Mouse (Mus musculus) stomach, embryonic 16.5 days (tissue): ENCODE measurements around the gene Mgat4a. TPM values are rescaled to one million over a fixed set of nuclear protein-coding genes. Genes with fewer than 3 reads are reported as not detected.
A peak's percentile ranks its signal among the peaks of the same experiment; 100 is the strongest.

Experiments used
- ATAC-seq: fragments of 200-750 bp; cut with Nextera tagmentation; 2 replicates; pipeline ENCODE4 v1.8.0; 2017; ENCODE audit warnings: moderate number of reproducible peaks, moderate TSS enrichment; ENCODE audit not compliant: insufficient read depth, low FRiP score
- H3K27ac ChIP-seq: fragments of 300-500 bp; sonication (generic); 2 replicates; pipeline ENCODE4 v1.5.1; 2014; ENCODE audit warnings: low read length
- H3K27me3 ChIP-seq: fragments of 300-500 bp; sonication (generic); 2 replicates; pipeline ENCODE4 v1.6.1; 2014; ENCODE audit warnings: low read length, control low read depth, mixed read lengths; ENCODE audit not compliant: control insufficient read depth, insufficient read depth
- H3K36me3 ChIP-seq: fragments of 300-500 bp; sonication (generic); 2 replicates; pipeline ENCODE4 v1.6.1; 2014; ENCODE audit warnings: low read length; ENCODE audit not compliant: control insufficient read depth, insufficient read depth
- H3K4me1 ChIP-seq: fragments of 300-500 bp; sonication (generic); 2 replicates; pipeline ENCODE4 v1.6.1; 2014; ENCODE audit warnings: low read length, control low read depth, mixed read lengths; ENCODE audit not compliant: control insufficient read depth, insufficient read depth
- H3K4me2 ChIP-seq: fragments of 300-500 bp; sonication (generic); 2 replicates; pipeline ENCODE4 v1.6.1; 2014; ENCODE audit warnings: low read depth, low read length, mixed read lengths
- H3K4me3 ChIP-seq: fragments of 300-500 bp; sonication (generic); replicated peaks from 2 replicates; pipeline ENCODE4 v1.5.1; 2014; ENCODE audit warnings: mild to moderate bottlenecking, low read length
- H3K9ac ChIP-seq: fragments of 300-500 bp; sonication (generic); 2 replicates; pipeline ENCODE4 v1.6.1; 2014; ENCODE audit warnings: low read length
- H3K9me3 ChIP-seq: fragments of 300-500 bp; sonication (generic); replicated peaks from 2 replicates; pipeline ENCODE4 v1.6.1; 2016; ENCODE audit warnings: low read length, control low read depth; ENCODE audit not compliant: control insufficient read depth
- WGBS: fragments of 180-500 bp; shearing (Covaris S2); extraction: QIAGEN DNeasy Blood & Tissue Kit; methylation state at CpG from one replicate; pipeline ENCODE4 v1.1.7; 2014; 5-methylcytosine and 5-hydroxymethylcytosine counted together
- polyA plus RNA-seq: library from polyadenylated mRNA; unstranded; fragments of >200 nt; fragmentation: Nextera tagmentation; extraction: Ambion mirVana; gene quantifications from 2 replicates; pipeline ENCODE4 v1.2.1, GENCODE M21; 2015

Mgat4a gene
- polyA plus RNA-seq, 1 experiment from 2014 or later, result 27.1 TPM

GRCm38 (mm10) chr1:37566344-37566743, 25.5 kb upstream of the Mgat4a start:
- H3K27ac ChIP-seq, result peak overlapping the region; percentile 79
- WGBS, result 62% methylated on average over 2 of the region's 2 CpGs
- no peak overlapping the region for H3K4me2 ChIP-seq
- no peaks in the 10 kb centered on the region for H3K27me3 ChIP-seq
- ATAC-seq, result no peak; the same call in 1 of the 2 replicates
- H3K4me1 ChIP-seq, result no peaks in the 10 kb centered on the region
- H3K9ac ChIP-seq, result no peak overlapping the region
- no peaks in the 10 kb centered on the region for H3K9me3 ChIP-seq
- H3K4me3 ChIP-seq, result no peak overlapping the region
- H3K36me3 ChIP-seq, result no peaks in the 10 kb centered on the region

GRCm38 (mm10) chr1:37565396-37565795, 24.6 kb upstream of the Mgat4a start:
- H3K4me2 ChIP-seq, result no peak overlapping the region
- H3K27me3 ChIP-seq, result no peaks in the 10 kb centered on the region
- no peak overlapping the region for H3K4me3 ChIP-seq
- H3K36me3 ChIP-seq, result no peaks in the 10 kb centered on the region
- H3K9ac ChIP-seq, result no peak overlapping the region
- no peaks in the 10 kb centered on the region for H3K9me3 ChIP-seq
- no peak for ATAC-seq
- H3K27ac ChIP-seq, result no peak overlapping the region
- no peaks in the 10 kb centered on the region for H3K4me1 ChIP-seq
- WGBS, result 39% methylated on average over 6 of the region's 6 CpGs

GRCm38 (mm10) chr1:37561955-37562354, 21.1 kb upstream of the Mgat4a start:
- WGBS, result 74% methylated on average over 3 of the region's 3 CpGs
- ATAC-seq, result no peak
- Histone ChIP-seq H3K9me3 (no peaks in the 10 kb centered on the region), H3K4me1 (no peaks in the 10 kb centered on the region), H3K4me2 (no peak overlapping the region), H3K27me3 (no peaks in the 10 kb centered on the region), H3K27ac (no peak overlapping the region), H3K4me3 (no peak overlapping the region), H3K9ac (no peak overlapping the region), H3K36me3 (no peaks in the 10 kb centered on the region)

GRCm38 (mm10) chr1:37560356-37560755, 19.5 kb upstream of the Mgat4a start:
- no peak overlapping the region for H3K4me2 ChIP-seq
- no peak for ATAC-seq
- H3K27ac ChIP-seq, result no peak overlapping the region
- no peaks in the 10 kb centered on the region for H3K36me3 ChIP-seq
- no peaks in the 10 kb centered on the region for H3K9me3 ChIP-seq
- no peaks in the 10 kb centered on the region for H3K4me1 ChIP-seq
- 88% methylated on average over 4 of the region's 4 CpGs for WGBS
- no peak overlapping the region for H3K4me3 ChIP-seq
- no peak overlapping the region for H3K9ac ChIP-seq
- no peaks in the 10 kb centered on the region for H3K27me3 ChIP-seq

GRCm38 (mm10) chr1:37551986-37552385, 11.2 kb upstream of the Mgat4a start:
- H3K9me3 ChIP-seq, result no peaks in the 10 kb centered on the region
- no peak overlapping the region for H3K27ac ChIP-seq
- H3K27me3 ChIP-seq, result no peaks in the 10 kb centered on the region
- H3K4me1 ChIP-seq, result no peaks in the 10 kb centered on the region
- H3K36me3 ChIP-seq, result no peaks in the 10 kb centered on the region
- WGBS, result 73% methylated on average over 7 of the region's 7 CpGs
- no peak overlapping the region for H3K4me2 ChIP-seq
- no peak overlapping the region for H3K4me3 ChIP-seq
- ATAC-seq, result no peak
- no peak overlapping the region for H3K9ac ChIP-seq

GRCm38 (mm10) chr1:37549501-37549900, 8.7 kb upstream of the Mgat4a start:
- Histone ChIP-seq H3K9me3 (no peaks in the 10 kb centered on the region), H3K27me3 (no peaks in the 10 kb centered on the region), H3K9ac (no peak overlapping the region), H3K27ac (no peak overlapping the region), H3K4me2 (no peak overlapping the region), H3K4me1 (no peaks in the 10 kb centered on the region), H3K4me3 (no peak overlapping the region), H3K36me3 (no peaks in the 10 kb centered on the region)
- no peak for ATAC-seq
- 87% methylated on average over 8 of the region's 8 CpGs for WGBS

- WGBS, result 64% methylated on average over 11 of the region's 11 CpGs
- peak; percentile 62; the same call in 1 of the 2 replicates for ATAC-seq
- H3K9me3 ChIP-seq, result no peaks in the 10 kb centered on the region
- H3K27ac ChIP-seq, result 0 out of 2 replicates have a peak overlapping the region, but pooled peaks have one; percentile 39
- 0 out of 2 replicates have a peak, but pooled peaks cover under 1% of the 10 kb centered on the region for H3K4me1 ChIP-seq
- 0 out of 2 replicates have a peak, but pooled peaks cover 4% of the 10 kb centered on the region for H3K27me3 ChIP-seq
- no peak overlapping the region for H3K9ac ChIP-seq
- no peaks in the 10 kb centered on the region for H3K36me3 ChIP-seq
- no peak overlapping the region for H3K4me2 ChIP-seq
- no peak overlapping the region for H3K4me3 ChIP-seq
Measured at GRCm38 (mm10) chr1:37546398-37547051, 5.7 kb upstream of the Mgat4a start.

GRCm38 (mm10) chr1:37544251-37544650, 3.4 kb upstream of the Mgat4a start:
- no peak overlapping the region for H3K4me3 ChIP-seq
- 0 out of 2 replicates have a peak, but pooled peaks cover 4% of the 10 kb centered on the region for H3K27me3 ChIP-seq
- peaks cover 4% of the 10 kb centered on the region; the same call in 1 of the 2 replicates for H3K4me1 ChIP-seq
- no peak overlapping the region for H3K9ac ChIP-seq
- H3K36me3 ChIP-seq, result no peaks in the 10 kb centered on the region
- H3K27ac ChIP-seq, result no peak overlapping the region
- WGBS, result 26% methylated on average over 9 of the region's 9 CpGs
- H3K4me2 ChIP-seq, result no peak overlapping the region
- no peak for ATAC-seq
- H3K9me3 ChIP-seq, result no peaks in the 10 kb centered on the region

GRCm38 (mm10) chr1:37543057-37543456, 2.2 kb upstream of the Mgat4a start:
- H3K4me2 ChIP-seq, result no peak overlapping the region
- H3K4me1 ChIP-seq, result peaks cover 4% of the 10 kb centered on the region; the same call in 1 of the 2 replicates
- no peak for ATAC-seq
- no peak overlapping the region for H3K9ac ChIP-seq
- 51% methylated on average over 1 of the region's 1 CpGs for WGBS
- H3K27ac ChIP-seq, result no peak overlapping the region
- no peak overlapping the region for H3K4me3 ChIP-seq
- no peaks in the 10 kb centered on the region for H3K9me3 ChIP-seq
- no peaks in the 10 kb centered on the region for H3K36me3 ChIP-seq
- H3K27me3 ChIP-seq, result 0 out of 2 replicates have a peak, but pooled peaks cover 4% of the 10 kb centered on the region
